Mouse (Mus musculus) left cerebral cortex, adult 9 months (tissue): ENCODE results near the gene Kcna1.
A peak's percentile ranks its signal among the peaks of the same experiment; 100 is the strongest.

Experiments
- DNase-seq, 2 experiments: peaks; one replicate each; pipeline ENCODE4 v3.0.0; 2022; ENCODE audit warnings: low spot score in 2 of 2

Gene Kcna1

DNA sequence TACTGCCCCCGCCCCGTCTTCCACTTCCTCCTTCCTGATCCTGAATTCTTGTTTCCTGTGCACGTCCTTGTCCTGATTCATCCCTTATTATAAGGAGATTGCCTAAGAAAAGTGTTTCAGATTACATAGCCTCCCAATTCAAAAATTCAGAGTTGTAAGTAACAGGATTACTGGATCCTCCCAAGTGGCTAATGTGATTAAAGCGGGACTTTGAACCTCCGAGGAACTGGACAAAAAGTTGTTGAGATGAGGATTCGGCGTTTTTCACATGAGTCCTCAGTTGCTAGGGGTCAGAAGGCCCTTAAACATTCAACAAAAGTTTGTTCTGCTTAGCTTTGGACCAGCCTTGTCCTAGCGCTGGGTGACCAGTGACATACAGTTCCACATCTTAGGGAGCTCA lies at the start of gene Kcna1:
TSS of gene Kcna1 (minus strand) at position 4 of the 400 bp plus-strand sequence.
- no peak for DNase-seq

DNA sequence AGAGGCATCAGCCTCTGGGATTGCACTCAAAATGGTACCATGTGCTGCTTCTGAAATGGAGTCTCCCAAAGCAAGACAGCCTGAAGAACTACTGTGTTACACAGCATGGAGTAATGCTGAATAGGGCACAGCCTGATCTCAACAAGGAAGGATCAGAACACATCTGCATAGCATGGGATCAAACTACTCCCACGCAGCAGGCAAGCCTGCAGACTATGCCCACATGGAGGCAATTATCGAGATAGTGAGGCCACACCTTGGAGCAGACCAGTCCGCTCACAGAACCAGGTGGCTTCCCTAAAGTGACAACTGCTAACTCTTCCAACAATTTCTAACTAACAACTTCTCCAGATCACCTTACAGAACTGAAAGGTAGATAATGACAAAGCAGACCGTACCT lies 40.9 kb upstream of the Kcna1 start:
- DNase-seq = no peak

DNA sequence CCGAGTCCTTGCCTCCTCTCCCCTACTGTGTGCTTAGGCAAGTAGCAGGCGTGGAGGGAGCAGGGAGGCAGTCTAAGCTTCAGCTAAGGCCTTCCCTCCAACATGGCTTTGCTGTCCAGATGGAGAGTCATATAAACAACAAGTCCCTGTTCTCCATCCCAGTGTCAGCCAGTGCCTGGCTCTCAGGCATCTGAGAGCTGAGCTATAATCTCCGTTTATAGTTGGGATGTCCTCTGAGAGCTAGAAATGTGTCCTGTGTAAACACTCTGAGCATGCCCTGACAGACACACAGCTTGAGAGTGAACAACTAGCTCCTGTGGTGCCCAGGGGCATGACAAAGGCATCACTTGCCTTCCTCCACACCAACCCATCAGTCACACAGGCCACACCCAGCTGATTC lies 39.0 kb upstream of the Kcna1 start:
- peak in 1 of 2 experiments; percentile 20 for DNase-seq

DNA sequence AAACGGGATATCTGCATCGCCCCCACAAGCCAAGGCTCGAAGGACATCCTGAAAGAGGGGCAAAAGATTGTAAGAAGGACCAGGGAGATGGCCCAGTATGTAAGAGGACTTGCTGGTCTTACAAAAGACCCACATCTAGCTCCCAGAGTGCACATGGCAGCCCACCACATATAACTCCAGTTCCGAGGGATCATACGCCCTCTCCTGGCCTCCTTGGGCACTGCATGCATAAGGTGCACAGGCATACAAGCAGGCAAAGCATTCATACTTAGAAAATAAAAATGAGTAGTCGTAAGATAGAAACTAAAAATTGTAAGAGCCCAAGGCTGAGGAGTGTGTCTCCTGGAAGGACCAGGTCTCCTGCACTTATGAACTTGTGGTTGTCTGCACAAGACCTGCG lies 32.8 kb upstream of the Kcna1 start:
- peak in 1 of 2 experiments; percentile 29 for DNase-seq

DNA sequence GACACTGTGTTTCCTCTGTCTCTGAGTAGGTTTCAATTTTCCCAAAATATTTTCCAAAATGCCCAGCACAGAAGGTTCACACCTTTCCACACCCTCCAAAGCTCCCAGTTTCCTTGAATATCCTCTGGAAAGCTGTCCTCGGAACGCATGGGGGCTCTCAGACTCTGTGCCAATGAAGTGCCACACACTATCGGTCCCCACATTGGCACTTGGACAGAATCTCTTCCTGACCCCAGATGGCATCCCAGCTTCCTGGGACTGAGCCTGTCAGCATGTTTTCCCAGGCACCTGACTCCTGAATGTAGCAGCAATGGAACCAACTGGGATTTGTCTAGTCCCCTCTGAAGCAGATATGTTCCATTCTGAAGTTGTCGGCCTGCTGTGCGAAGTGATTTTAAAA lies 20.8 kb upstream of the Kcna1 start:
- DNase-seq = no peak

DNA sequence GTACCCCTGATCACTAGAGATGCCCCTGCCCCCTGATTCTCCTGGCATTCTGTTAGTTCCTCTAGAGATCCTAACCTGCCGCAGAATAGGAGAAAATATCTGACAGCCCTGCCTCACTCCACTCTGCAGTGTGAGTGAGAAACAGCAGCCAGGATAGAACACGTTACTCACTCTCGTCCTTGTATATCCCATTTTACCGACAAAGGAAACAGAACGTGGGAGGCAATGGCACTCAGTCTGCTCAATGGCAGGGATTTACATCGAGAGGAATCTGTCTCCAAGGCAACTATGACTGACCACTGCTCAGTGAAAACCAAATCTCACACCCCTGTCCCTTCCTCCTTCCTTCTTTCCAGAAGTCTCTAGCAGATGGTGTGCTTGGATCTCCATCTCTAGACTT lies 19.9 kb upstream of the Kcna1 start:
- DNase-seq = no peak

DNA sequence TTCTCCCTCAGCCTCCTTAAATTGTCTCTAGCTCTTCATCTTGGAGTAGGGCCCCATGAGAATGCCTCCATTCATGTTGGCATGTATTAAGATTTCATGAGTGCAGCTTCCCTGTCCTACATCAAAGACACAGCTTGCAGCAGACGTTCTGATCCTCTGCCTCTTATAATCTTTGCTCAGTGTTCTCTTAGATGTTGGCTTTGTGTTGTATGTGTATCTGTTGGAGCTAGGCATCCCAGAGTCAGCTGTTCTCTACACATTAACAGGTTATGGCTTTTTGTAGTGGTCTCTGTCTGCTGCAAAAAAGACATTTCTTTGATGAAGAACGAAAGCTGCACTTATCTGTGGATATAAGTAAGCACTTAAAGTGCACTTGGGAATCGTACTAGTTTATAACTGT lies 18.4 kb upstream of the Kcna1 start:
- DNase-seq = no peak

DNA sequence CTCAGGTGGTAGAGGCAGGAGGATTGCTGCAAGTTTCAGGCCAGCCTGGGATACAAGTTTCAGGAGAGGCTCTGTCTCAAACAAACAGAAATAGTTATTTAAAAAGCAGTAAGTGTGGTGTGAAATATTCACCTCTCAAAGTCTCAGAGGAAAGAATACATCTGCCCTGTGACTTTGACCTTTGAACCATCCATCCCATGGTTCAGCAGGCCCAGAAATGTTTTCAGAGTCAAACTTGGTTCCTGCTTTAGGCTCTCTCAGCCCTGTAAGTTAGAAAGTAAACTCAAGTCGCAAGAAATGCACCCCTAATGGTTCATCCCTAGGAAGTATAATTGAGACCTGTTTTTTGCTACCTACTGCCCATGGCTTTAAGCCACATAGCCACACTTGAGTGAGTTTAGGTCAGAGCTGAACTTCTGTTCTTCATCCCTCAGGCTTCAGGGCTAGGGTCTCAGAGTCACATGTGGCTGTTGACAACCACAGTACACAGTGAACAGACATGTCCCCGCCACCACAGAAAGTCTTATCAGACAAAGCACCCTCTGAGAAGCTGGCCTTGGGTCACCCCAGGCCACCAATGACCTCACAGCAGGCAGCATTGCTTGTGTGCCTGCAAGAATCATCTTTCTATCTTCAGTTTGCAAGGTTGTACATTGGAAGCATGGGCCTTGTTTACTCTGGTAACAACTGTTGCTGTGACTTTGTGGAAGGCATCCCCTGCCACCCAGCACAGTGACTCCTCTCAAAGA lies 11.6 kb upstream of the Kcna1 start:
- peak in 1 of 2 experiments; percentile 25 for DNase-seq

DNA sequence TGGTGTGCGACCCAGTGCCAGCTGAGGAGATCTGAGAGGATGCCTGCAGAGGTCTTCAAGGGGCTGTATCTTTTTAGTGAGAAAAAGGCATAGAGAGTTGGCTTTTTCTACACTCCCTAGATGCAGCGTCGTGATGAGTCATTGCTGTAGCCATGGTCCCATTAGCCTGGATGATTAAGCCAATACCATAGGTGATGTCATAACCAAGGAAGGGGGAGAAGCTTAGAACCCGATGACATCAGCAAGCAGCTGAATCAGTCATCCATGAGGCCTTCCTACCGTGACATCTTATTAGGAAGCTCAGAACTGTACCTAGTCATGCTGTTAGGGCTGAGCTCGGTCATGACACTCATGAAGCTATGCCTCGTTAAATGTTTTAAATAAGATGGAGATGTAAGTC lies 7.4 kb upstream of the Kcna1 start:
- no peak for DNase-seq

DNA sequence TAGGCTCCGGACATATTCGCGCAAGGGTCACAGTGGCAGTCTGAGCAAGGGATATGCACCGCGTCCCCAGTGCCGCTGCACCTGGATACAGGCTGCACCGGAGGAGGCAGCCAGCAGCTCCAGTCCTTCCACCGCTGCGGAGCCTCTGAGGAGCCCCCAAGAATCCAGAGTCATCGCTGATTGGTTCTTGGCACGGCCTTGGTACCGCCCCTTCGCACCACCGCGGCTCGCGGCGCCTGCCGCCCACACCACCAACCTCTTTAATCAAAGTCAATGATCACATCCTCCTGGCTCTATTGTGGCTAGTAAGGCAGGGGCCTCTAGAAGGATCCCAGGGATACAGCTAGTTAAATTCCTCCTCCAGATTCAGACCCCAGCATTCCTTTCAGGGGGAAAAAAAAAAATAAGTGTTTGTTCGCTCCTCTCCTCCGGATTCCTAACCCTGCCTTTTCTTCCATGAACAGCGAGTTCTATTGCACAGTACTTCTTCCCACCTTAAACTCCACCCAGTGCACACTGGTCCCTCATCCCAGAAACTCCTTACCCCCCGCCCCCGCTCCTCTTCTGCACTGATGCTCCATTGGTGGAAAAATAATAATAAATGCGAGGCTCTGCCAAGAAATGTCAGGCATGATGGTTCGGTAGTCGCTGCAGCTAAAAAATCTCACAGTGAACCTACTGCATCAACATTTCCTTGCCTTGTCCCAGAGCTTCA lies 383 bp downstream of the Kcna1 start:
- peak in 1 of 2 experiments; percentile 85 for DNase-seq

DNA sequence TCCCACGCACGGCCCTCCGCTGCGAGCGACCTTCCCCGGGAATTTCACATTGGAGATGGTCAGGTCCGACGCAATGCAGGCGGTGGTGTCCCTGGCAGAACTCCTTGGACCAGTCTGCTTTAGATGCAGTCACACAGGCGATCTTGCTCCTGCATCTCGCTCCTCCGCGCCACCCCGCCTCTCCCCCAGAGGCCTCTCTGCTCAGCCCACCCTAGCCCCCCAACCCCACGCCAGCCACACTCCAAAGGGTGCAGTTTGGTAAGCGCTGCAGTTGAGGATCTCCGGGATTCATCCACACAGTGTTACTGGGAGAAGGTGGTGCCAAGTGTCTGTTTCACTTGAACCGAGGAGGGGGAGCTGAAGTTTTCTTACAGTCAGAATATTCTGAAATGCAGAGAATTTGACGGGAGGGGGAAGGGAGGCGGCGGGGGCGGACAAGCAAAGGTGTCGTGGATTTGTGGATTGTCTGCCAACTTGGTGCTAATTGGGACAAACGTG lies 1.1 kb downstream of the Kcna1 start:
- DNase-seq = peak in 1 of 2 experiments; percentile 60

DNA sequence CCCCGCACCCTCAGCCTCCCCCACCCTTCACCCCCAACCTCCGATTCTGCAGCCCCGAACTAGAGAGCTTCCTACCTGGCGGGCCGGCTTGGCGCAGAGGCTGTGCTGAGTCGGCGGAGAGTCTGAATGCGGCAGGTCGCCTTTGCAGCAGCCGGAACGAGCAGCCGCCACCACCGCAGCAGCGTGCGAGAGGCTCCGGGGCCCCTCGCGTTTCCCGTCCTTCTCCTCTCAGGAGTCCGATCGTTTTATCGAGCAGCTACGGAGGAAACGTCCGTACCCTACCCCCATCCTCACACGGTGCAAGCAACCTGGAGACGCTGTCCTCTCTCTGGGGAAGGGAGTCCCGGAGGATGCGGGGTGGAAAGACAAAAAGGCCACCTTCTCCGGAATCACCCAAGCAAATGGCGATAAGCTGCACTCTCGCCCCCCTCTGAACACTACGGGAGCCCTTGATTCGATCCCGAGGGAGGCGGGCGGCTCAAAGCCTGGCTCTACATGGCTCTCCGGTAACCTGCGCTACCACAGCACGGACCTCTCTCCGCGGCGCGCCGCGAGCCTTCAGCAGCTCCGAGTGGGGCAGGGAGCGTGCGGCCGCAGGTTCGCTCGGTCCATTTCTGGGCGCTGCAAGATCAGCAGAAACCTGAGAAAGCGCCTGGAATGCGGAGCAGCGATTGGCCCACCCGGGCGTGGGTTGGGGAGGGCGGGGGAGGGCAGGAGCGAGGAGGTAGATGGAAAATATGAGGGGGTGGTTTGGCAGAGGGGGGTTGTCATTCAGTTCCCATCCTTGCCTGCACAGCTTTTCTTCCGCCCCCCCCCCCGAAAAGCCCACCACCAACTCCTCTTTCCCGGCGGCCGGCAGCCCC lies 1.8 kb downstream of the Kcna1 start:
- DNase-seq = peak in 1 of 2 experiments; percentile 62

DNA sequence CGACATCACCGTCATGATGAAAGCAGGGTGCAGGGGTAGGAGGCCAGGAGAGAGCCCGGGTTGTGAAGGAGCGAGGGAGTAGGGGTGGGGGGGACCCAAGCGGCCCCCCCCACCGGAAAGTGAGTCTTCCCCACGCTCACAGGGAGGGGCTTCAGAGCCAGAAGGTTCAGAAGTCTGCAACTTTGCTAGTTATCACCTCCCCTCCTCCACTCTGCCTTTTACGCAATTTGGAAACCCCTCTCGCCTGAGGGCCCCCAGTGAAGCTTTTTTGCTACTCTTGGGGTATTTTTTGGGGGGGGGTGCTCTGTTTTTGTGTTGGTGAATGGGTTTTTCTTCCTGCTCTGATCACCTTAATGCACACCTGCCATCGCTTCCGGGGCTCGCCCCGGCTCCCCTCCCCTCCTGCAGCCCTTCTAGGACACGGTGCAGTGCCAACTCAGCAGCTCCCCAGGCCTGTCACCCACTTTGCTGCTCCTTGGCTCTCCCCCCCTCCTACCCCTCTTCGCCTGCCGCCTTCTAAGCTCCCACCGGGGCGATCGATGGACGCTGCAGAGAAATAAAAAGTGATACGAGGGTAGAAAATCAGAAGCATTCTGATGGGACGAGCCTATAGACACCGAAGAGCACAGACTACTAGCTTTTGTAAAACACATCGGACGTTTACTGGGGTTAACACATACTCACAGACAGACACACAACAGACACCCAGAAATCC lies 2.7 kb downstream of the Kcna1 start:
- DNase-seq = peak in 1 of 2 experiments; percentile 28

DNA sequence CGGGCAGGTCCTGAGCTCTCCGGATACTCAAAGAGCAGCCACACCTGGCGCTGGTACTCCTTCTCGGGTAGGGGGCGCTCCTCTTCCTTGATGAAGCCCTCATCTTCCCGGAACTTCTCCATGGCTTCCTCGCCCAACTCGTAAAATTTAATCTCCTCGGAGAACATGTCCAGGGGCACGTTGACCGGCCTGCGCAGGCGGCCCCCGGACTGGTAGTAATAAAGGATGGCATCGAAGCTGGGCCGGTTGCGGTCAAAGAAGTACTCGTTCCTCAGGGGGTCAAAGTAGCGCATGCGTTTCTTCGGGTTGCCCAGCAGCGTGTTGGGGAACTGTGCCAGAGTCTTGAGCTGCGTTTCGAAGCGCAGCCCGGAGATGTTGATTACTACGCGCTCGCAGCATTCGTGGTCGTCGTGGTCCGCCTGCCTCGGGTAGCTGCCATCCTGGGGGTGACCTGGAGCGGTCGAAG lies 3.3 kb downstream of the Kcna1 start:
- DNase-seq = peak in 1 of 2 experiments; percentile 54

DNA sequence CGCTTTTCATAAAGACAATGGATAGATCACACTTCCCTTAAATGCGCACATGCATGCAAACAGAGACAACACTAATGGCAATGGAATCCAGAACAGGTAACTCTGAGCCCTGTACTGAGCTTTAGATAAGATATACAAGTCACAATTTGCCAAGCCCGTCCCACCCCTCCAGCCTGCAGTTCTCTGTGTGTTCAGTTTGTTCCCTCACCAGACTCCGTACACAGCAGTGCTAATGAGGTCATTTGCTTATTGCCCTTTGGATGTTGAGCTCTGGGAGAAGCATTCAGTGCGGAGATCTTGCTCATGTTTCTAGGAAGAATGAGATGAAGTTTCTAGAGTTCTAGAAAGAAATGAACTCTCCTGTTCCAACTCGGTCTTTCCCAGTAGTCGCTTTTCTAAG lies 17.7 kb downstream of the Kcna1 start:
- no peak for DNase-seq

DNA sequence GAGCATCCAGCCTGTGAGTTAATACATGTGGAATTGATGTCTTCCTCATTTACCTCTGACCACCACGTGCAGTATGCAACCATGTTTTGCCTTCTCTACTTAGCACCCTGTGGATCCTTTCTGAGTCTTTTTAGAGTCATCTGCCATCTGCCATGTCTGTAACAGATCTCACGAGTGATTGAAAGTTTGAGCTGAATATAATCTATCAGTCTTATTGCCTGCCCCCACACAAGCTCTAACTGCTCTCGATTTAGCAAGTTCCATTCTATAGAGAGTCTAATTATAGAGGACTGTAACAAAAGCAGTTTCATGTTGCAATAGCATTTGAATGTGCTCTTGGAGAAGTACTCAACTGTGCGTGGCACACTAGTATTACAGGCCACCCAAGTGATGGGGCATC lies 27.7 kb downstream of the Kcna1 start:
- DNase-seq = no peak

DNA sequence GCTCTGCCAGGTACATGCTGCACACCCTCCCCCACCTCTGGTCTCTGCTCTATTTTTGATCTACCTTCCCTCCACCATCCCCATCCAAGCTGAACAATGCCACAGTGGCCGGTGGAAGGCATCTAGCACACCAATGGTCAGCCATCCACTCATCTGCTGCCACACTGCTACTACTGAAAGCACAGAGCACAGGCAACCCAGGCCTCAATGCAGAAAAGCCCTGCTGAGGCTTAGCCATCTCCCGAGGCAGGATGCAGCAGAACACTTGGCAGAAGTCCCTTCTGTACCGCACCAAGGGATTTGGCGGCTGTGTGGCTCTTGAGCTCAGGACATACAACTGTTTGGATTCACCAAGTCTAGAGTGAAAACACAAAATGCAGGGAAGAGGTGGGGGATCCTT lies 35.4 kb downstream of the Kcna1 start:
- no peak for DNase-seq

DNA sequence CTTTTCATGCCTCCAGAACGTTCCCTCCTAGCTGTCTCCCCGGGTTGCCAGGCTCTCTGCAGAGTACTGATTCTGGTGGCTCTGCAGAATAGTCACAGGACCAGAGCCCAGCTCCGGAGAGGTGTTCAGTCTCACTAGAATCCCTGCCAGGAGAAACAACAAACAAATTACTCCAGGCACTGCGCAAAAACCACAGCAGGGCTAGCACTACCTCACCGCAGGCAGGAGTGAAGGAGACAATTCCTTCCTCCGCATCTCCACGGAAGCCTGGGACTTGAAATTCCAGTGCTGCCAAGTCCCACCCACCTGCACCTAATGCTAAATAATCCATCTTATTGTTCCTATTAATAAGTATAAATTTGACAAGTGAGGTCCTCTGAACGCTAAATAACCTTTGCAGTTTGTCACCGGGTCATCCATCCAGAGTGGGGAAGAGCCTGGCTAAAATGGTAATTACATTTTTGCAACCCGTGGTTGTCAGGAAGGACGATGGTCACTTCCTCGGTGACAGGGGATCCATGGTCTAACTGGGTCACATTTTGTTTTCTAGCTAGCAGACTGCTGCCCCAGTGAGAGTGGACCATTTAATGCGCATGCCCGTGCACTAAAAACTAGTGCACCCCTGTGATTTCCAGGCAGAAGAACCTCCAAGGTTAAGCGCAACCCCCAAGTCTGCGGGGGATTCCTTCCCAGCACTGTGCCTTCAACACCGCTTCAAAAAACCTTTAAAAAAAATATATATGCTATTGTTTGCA lies 36.8 kb downstream of the Kcna1 start:
- DNase-seq = no peak

DNA sequence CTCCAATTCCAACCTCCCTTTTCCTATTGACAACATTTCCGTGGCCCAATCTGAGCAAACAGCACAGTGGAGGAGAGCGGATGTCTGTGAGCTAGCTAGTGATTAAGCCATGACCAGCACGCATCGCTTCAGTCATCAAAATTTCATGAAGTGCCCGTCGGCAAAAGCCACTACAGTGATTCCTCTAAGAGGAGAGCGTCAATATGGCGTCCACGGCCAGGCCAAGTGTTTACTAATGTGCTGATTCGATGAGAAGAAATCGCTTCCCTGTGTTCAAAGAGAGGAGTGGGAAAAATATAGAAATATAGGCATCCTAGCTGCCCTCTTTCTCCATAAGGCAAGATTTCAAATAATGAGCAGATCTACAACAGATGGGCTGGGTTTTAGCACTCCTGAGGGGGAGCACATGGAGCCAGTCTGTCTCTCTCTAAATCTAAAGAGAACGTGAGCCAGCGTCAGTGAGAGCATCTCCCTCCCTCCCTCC lies 44.3 kb downstream of the Kcna1 start:
- DNase-seq = no peak

DNA sequence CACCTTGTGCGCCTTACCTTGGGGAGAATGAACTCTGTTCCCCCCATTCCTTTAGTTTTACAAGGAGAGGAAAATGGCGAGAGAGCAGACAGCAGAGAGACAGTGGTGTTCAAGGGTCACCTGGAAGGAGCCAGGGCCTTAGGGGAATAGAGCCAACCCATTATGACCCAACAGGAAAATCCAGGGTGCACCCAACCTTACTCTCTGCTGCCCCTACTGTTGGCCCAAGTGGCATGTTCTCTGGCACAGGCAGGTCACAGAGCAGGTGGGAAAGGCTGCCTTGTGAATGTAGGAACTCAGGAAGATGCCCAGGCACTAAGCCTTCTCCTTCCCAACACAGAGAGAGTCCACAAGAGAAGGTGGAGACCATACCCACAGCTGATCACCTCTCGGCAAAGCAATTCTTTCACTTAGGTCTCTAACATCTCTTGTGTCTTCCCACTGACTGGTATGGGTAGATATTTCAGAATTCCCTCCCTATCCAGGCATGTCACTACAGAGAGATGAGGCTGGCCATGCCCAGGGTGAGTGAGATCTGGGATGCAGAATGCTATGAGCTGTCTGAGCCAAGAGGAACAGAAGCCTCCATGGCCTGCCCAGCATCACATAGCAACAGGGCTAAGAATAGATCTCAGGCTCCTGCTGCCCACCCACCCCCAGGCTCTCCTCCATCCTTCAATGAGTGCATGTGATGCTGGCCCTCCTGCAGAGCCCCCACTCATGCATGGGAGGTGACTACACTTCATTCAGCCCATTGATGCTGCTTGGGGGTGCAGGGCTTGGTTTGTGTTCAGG lies 46.8 kb downstream of the Kcna1 start:
- DNase-seq = no peak
